Mouse (Mus musculus): ENCODE measurements at regions not wholly inside any gene's neighbourhood (a gene's known extent, or its start where the extent isn't known, plus 50 kb on each side); places are given as distances from the start of the nearest gene placed in this dataset.

DNA sequence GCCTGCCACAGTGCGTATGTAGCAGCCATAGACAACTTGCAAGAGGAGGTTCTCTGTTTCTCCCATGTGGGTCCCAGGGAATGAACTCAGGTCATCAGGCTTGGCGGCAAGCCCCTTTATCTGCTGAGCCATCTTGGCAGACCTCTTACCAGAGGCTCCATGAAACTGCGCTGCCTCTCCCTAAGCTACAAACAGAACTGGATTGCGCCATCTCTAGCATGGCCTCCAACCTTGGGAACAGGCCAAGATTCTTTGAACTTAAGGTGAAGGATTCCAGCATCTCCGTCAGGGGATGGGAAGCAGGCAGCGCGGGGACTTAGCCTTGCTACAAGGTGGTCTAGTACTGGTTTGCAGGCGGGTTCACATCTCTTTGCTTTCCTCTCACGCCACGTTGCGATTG is 201.8 kb upstream of the Kazn start:
- 81% methylated on average over 11 of the region's 11 CpGs for WGBS
- Histone ChIP-seq H3K27me3 (ENCODE audit: control insufficient read depth, insufficient read depth, low read length) (no peaks in the 10 kb centered on the region), H3K9ac (ENCODE audit: low read depth, low read length, severe bottlenecking) (0 out of 2 replicates have a peak overlapping the region, but pooled peaks have one; percentile 2), H3K36me3 (ENCODE audit: control insufficient read depth, insufficient read depth, low read length) (no peaks in the 10 kb centered on the region), H3K4me2 (replicated peaks; ENCODE audit: low read depth, low read length, severe bottlenecking) (no peak overlapping the region), H3K4me3 (replicated peaks; ENCODE audit: low read length) (no peak overlapping the region), H3K9me3 (ENCODE audit: control insufficient read depth, low read length) (no peaks in the 10 kb centered on the region), H3K4me1 (ENCODE audit: control insufficient read depth, insufficient read depth, low read length) (peaks cover 13% of the 10 kb centered on the region; the same call in 1 of the 2 replicates), H3K27ac (replicated peaks; ENCODE audit: low read depth, low read length) (no peak overlapping the region)
- DNase-seq (ENCODE audit: low spot score) (peak; percentile 17), ATAC-seq (ENCODE audit: low FRiP score, low read depth) (no peak)
- TF ChIP-seq POLR2A (IDR thresholded peaks at IDR 0.05; ENCODE audit: borderline replicate concordance, extremely low read depth, insufficient read depth, insufficient read length) = no peak

DNA sequence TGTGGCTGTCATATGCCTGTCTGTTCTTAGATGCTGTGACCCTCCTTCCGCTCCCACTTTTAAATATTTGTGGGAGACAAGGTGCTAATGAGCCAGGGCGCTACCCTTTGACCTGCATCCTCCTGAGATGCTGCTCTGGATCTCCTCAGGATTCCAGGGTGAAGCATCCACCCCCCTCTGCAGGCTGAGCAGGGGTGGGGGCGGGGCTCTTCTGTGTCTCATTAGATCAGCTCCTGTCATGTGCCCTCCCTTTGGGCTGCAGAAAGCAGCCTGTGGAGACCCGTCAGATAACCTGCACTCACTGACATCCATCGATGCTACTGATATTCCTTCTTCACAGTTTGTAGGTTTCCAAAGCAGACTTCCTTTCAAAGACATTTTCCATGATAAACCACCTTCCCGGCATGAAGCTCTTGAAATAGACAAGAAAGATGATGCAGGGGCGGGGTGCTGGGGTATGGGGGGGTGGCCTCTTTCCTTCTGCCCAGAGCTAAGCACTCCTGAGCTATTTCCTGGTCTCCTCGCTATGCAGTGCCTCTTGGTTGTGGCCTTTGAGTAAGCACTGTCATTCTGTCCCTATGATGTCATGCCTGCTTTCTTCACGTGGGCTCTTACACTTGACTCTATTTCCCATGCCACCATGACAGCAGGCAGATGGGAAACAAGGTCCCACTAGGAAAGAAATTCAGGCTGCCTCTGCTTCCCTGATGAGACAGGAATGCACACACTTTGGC is 200.4 kb upstream of the Kazn start:
- no peaks in the 10 kb centered on the region for H3K9me3 ChIP-seq (ENCODE audit: control insufficient read depth, low read length)
- no peak overlapping the region for H3K9ac ChIP-seq (ENCODE audit: low read depth, low read length, severe bottlenecking)
- no peaks in the 10 kb centered on the region for H3K36me3 ChIP-seq (ENCODE audit: control insufficient read depth, insufficient read depth, low read length)
- H3K4me1 ChIP-seq (ENCODE audit: control insufficient read depth, insufficient read depth, low read length) = peaks cover 13% of the 10 kb centered on the region; the same call in 1 of the 2 replicates
- no peak overlapping the region for H3K27ac ChIP-seq (replicated peaks; ENCODE audit: low read depth, low read length)
- no peak for TF ChIP-seq POLR2A (IDR thresholded peaks at IDR 0.05; ENCODE audit: borderline replicate concordance, extremely low read depth, insufficient read depth, insufficient read length)
- WGBS = 60% methylated on average over 9 of the region's 9 CpGs
- DNase-seq (ENCODE audit: low spot score) (no peak), ATAC-seq (ENCODE audit: low FRiP score, low read depth) (no peak)
- no peak overlapping the region for H3K4me3 ChIP-seq (replicated peaks; ENCODE audit: low read length)
- H3K4me2 ChIP-seq (replicated peaks; ENCODE audit: low read depth, low read length, severe bottlenecking) = no peak overlapping the region
- no peaks in the 10 kb centered on the region for H3K27me3 ChIP-seq (ENCODE audit: control insufficient read depth, insufficient read depth, low read length)

DNA sequence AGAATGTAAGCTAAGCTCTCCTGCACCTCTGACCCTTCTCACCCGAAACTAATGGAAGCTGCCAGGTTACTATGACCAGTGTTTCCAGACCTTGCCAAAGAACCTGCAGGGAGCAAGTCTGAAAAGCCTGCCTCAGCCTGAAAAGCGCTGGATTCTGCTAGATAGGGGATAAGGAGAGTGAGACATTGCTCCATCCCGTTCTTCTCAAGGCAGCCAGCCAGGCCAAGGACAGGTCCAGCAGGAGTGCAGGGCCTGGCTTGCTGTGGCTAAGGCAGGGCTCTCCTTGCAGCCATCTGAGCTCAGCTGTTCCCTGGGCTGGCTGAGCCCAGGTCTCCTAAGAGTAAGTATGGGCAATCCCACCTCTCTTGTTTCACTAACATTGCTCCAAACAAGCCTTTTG is 185.4 kb upstream of the Kazn start:
- no peak for DNase-seq (ENCODE audit: low spot score)
- WGBS = 73% methylated on average over 3 of the region's 3 CpGs
- Histone ChIP-seq H3K4me1 (ENCODE audit: control insufficient read depth, insufficient read depth, low read length) (no peaks in the 10 kb centered on the region), H3K27ac (replicated peaks; ENCODE audit: low read depth, low read length) (no peak overlapping the region), H3K9ac (ENCODE audit: low read depth, low read length, severe bottlenecking) (no peak overlapping the region), H3K36me3 (ENCODE audit: control insufficient read depth, insufficient read depth, low read length) (no peaks in the 10 kb centered on the region), H3K9me3 (ENCODE audit: control insufficient read depth, low read length) (no peaks in the 10 kb centered on the region), H3K27me3 (ENCODE audit: control insufficient read depth, insufficient read depth, low read length) (no peaks in the 10 kb centered on the region), H3K4me2 (replicated peaks; ENCODE audit: low read depth, low read length, severe bottlenecking) (no peak overlapping the region), H3K4me3 (replicated peaks; ENCODE audit: low read length) (no peak overlapping the region)
- TF ChIP-seq POLR2A (IDR thresholded peaks at IDR 0.05; ENCODE audit: borderline replicate concordance, extremely low read depth, insufficient read depth, insufficient read length) = no peak
- ATAC-seq (ENCODE audit: low FRiP score, low read depth) = no peak

GRCm38 (mm10) chr4:142420427-142420826 is 181.2 kb upstream of the Kazn start:
- Histone ChIP-seq H3K27ac (replicated peaks; ENCODE audit: low read depth, low read length) (no peak overlapping the region), H3K36me3 (ENCODE audit: control insufficient read depth, insufficient read depth, low read length) (no peaks in the 10 kb centered on the region), H3K4me3 (replicated peaks; ENCODE audit: low read length) (no peak overlapping the region), H3K4me1 (ENCODE audit: control insufficient read depth, insufficient read depth, low read length) (no peaks in the 10 kb centered on the region), H3K9ac (ENCODE audit: low read depth, low read length, severe bottlenecking) (no peak overlapping the region), H3K4me2 (replicated peaks; ENCODE audit: low read depth, low read length, severe bottlenecking) (no peak overlapping the region), H3K9me3 (ENCODE audit: control insufficient read depth, low read length) (no peaks in the 10 kb centered on the region), H3K27me3 (ENCODE audit: control insufficient read depth, insufficient read depth, low read length) (no peaks in the 10 kb centered on the region)
- WGBS = 81% methylated on average over 7 of the region's 7 CpGs
- DNase-seq (ENCODE audit: low spot score) = no peak
- no peak for ATAC-seq (ENCODE audit: low FRiP score, low read depth)
- TF ChIP-seq POLR2A (IDR thresholded peaks at IDR 0.05; ENCODE audit: borderline replicate concordance, extremely low read depth, insufficient read depth, insufficient read length) = no peak

DNA sequence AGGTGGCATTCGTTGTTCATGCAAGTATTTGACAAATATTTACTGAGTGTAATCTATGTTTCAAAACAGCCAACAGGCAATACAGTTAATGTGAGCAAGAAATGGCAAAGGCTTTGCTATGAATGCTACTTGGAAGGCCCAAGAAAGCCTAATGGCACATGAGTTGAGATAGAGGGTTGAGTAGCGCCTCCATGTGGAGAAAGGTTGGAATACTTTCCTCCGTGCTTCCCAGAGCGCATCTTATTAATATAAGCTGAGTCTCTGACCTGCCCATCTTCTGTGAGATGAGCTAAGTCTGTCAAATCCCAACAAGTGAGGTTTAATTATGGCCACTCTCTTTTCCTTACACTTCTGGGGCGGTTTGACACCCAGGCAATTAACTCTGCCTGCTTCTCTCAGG is 175.7 kb upstream of the Kazn start:
- no peaks in the 10 kb centered on the region for H3K4me1 ChIP-seq (ENCODE audit: control insufficient read depth, insufficient read depth, low read length)
- no peak overlapping the region for H3K4me2 ChIP-seq (replicated peaks; ENCODE audit: low read depth, low read length, severe bottlenecking)
- no peak overlapping the region for H3K4me3 ChIP-seq (replicated peaks; ENCODE audit: low read length)
- H3K27ac ChIP-seq (replicated peaks; ENCODE audit: low read depth, low read length) = no peak overlapping the region
- ATAC-seq (ENCODE audit: low FRiP score, low read depth) (no peak), DNase-seq (ENCODE audit: low spot score) (no peak)
- no peak overlapping the region for H3K9ac ChIP-seq (ENCODE audit: low read depth, low read length, severe bottlenecking)
- H3K27me3 ChIP-seq (ENCODE audit: control insufficient read depth, insufficient read depth, low read length) = no peaks in the 10 kb centered on the region
- no peaks in the 10 kb centered on the region for H3K9me3 ChIP-seq (ENCODE audit: control insufficient read depth, low read length)
- 72% methylated on average over 5 of the region's 5 CpGs for WGBS
- TF ChIP-seq POLR2A (IDR thresholded peaks at IDR 0.05; ENCODE audit: borderline replicate concordance, extremely low read depth, insufficient read depth, insufficient read length) = no peak
- no peaks in the 10 kb centered on the region for H3K36me3 ChIP-seq (ENCODE audit: control insufficient read depth, insufficient read depth, low read length)
